ENCODE assay signal across 29 mouse cellular contexts in genomic region chr9:72226536-72226935, GRCm38 (mm10). TPM values are rescaled to one million over a fixed set of nuclear protein-coding genes. Genes with fewer than 3 reads are reported as not detected.
DNase-seq lines count a peak whose midpoint lies in the region; ATAC-seq and TF ChIP-seq lines count a peak whose summit lies in the region.
"Had no signal": no experiment of that assay in that cellular context is flagged by ENCODE, and none has a peak within 500 bp of the region (broad histone marks: within the 10 kb centered on the region; RNA-seq: fewer than 3 reads in every experiment).

No protein-coding gene starts in this region.

- no peak overlapping the region for H3K4me3 ChIP-seq in gastrocnemius, adult 2 months
- no peak overlapping the region for H3K4me3 ChIP-seq in lung, embryonic 14.5 days (ENCODE audit: low read depth, low read length)
- H3K4me3 ChIP-seq in lung, postnatal 0 days (ENCODE audit: low read depth, low read length): no peak overlapping the region
- no peak overlapping the region for H3K4me3 ChIP-seq in forebrain, embryonic 10.5 days
- H3K4me3 ChIP-seq: embryonic facial prominence, embryonic 12.5 days; erythroblast, embryonic 14.5 days; heart, embryonic 10.5 days; heart, embryonic 13.5 days had no signal

- no peaks in the 10 kb centered on the region for H3K4me1 ChIP-seq in lung, embryonic 14.5 days (ENCODE audit: insufficient read depth)
- H3K4me1 ChIP-seq in lung, postnatal 0 days (ENCODE audit: insufficient read depth, low read depth, low read length): no peaks in the 10 kb centered on the region
- H3K4me1 ChIP-seq in forebrain, embryonic 10.5 days: no peaks in the 10 kb centered on the region
- H3K4me1 ChIP-seq: embryonic facial prominence, embryonic 12.5 days; heart, embryonic 10.5 days; heart, embryonic 13.5 days had no signal

- no peaks in the 10 kb centered on the region for H3K27me3 ChIP-seq in lung, embryonic 14.5 days (ENCODE audit: insufficient read depth, low read length)
- no peaks in the 10 kb centered on the region for H3K27me3 ChIP-seq in lung, postnatal 0 days (replicated peaks; ENCODE audit: insufficient read depth, low read length)
- H3K27me3 ChIP-seq in forebrain, embryonic 10.5 days (ENCODE audit: poor library complexity, severe bottlenecking): no peaks in the 10 kb centered on the region
- H3K27me3 ChIP-seq: CH12.LX; embryonic facial prominence, embryonic 12.5 days; heart, embryonic 13.5 days; Patski had no signal

- H3K9me3 ChIP-seq in lung, embryonic 14.5 days (ENCODE audit: low read depth, low read length): no peaks in the 10 kb centered on the region; the same call in 1 of the 2 replicates
- no peaks in the 10 kb centered on the region for H3K9me3 ChIP-seq in lung, postnatal 0 days (ENCODE audit: low read length)
- peaks cover 6% of the 10 kb centered on the region; the same call in 1 of the 2 replicates for H3K9me3 ChIP-seq in forebrain, embryonic 10.5 days
- H3K9me3 ChIP-seq: embryonic facial prominence, embryonic 12.5 days had no signal

- no peak overlapping the region for H3K9ac ChIP-seq in lung, embryonic 14.5 days
- no peak overlapping the region for H3K9ac ChIP-seq in lung, postnatal 0 days (replicated peaks; ENCODE audit: low read depth)
- H3K9ac ChIP-seq: embryonic facial prominence, embryonic 12.5 days; forebrain, postnatal 0 days; heart, embryonic 13.5 days; hindbrain, embryonic 14.5 days had no signal

- DNase-seq in gastrocnemius, adult 2 months: no peak
- DNase-seq in gastrocnemius, adult 8-10 months (ENCODE audit: low spot score in 2 of 2): no peak
- no peak for DNase-seq in lung, embryonic 14.5 days
- no peak for DNase-seq in lung, postnatal 14 days
- peak; percentile 38 for DNase-seq in lung, postnatal 0 days (ENCODE audit: low spot score)
- DNase-seq in lung, postnatal 4 days: no peak
- DNase-seq in gonadal fat pad, adult 2 months (ENCODE audit: low read depth): peak; percentile 74
- no peak for DNase-seq in forebrain, embryonic 10.5 days (ENCODE audit: extremely low spot score, low spot score)
- DNase-seq: adrenal gland, postnatal 10 days; adrenal gland, postnatal 36 days; B cell, adult 2 months; cerebellum, adult 18-20 months; cerebellum, adult 9-10 months; cerebellum, postnatal 14 days; forebrain, postnatal 0 days; gastrocnemius, postnatal 10 days; gastrocnemius, postnatal 36 days; heart, adult 18-20 months; heart, postnatal 14 days; heart, postnatal 4 days had no signal

- no peak overlapping the region for H3K4me2 ChIP-seq in lung, embryonic 14.5 days
- H3K4me2 ChIP-seq in lung, postnatal 0 days (replicated peaks; ENCODE audit: low read depth, low read length): 0 out of 2 replicates have a peak overlapping the region, but pooled peaks have one; percentile 14
- H3K4me2 ChIP-seq: embryonic facial prominence, embryonic 12.5 days; heart, embryonic 13.5 days; hindbrain, embryonic 14.5 days had no signal

- TF ChIP-seq EP300 in lung, postnatal 0 days (IDR thresholded peaks at IDR 0.05): no peak

- TF ChIP-seq CTCF in gastrocnemius, adult 2 months (IDR thresholded peaks at IDR 0.05): no peak
- no peak for TF ChIP-seq CTCF in lung, embryonic 14.5 days (IDR thresholded peaks at IDR 0.05; ENCODE audit: low read depth)
- TF ChIP-seq CTCF in lung, postnatal 0 days (IDR thresholded peaks at IDR 0.05): no peak

- 70% methylated on average over 6 of the region's 6 CpGs for WGBS in lung, embryonic 14.5 days
- WGBS in lung, postnatal 0 days: 51% methylated on average over 6 of the region's 6 CpGs
- WGBS in forebrain, embryonic 10.5 days: 91% methylated on average over 6 of the region's 6 CpGs

- intact Hi-C loops in gastrocnemius, adult 2 months (cut with DNase I): no loop called here

- no peak for ATAC-seq in lung, embryonic 14.5 days (ENCODE audit: insufficient read depth)
- ATAC-seq in lung, postnatal 0 days: no peak
- ATAC-seq: forebrain, embryonic 14.5 days; forebrain, postnatal 0 days; Patski had no signal

- no peaks in the 10 kb centered on the region for H3K36me3 ChIP-seq in lung, embryonic 14.5 days (ENCODE audit: insufficient read depth)
- H3K36me3 ChIP-seq in lung, postnatal 0 days (ENCODE audit: insufficient read depth, low read length): no peaks in the 10 kb centered on the region
- no peaks in the 10 kb centered on the region for H3K36me3 ChIP-seq in forebrain, embryonic 10.5 days (replicated peaks)
- H3K36me3 ChIP-seq: embryonic facial prominence, embryonic 12.5 days; G1E; heart, embryonic 10.5 days; heart, embryonic 13.5 days had no signal

- H3K27ac ChIP-seq in gastrocnemius, adult 2 months: 0 out of 2 replicates have a peak overlapping the region, but pooled peaks have one; percentile 25
- H3K27ac ChIP-seq in lung, embryonic 14.5 days (ENCODE audit: low read depth): 0 out of 2 replicates have a peak overlapping the region, but pooled peaks have one; percentile 12
- no peak overlapping the region for H3K27ac ChIP-seq in lung, postnatal 0 days (ENCODE audit: low read length)
- no peak overlapping the region for H3K27ac ChIP-seq in forebrain, embryonic 10.5 days
- H3K27ac ChIP-seq: embryonic facial prominence, embryonic 12.5 days; heart, embryonic 10.5 days; heart, embryonic 13.5 days; hindbrain, embryonic 14.5 days had no signal

RNA-seq across cellular contexts. Expression of gene Zfp280d, which starts 48.1 kb away (rescaled TPM):
- 10 to 100 TPM; 18.3 to 19.5 TPM for total RNA-seq in gastrocnemius, adult 2 months (2021)
- 10 to 100 TPM; 16.5 to 21.0 (median 18.7) TPM for total RNA-seq in gastrocnemius, adult 8-10 months (2022)
- 47.5 and 51.8 TPM in 2 replicates for polyA plus RNA-seq in lung, embryonic 14.5 days (2014; fragmentation: Nextera tagmentation; extraction: Ambion mirVana)
- polyA plus RNA-seq in lung, postnatal 0 days (2015; fragmentation: Nextera tagmentation; extraction: Ambion mirVana): 19.1 and 19.6 TPM in 2 replicates
- polyA plus RNA-seq in gonadal fat pad, adult 2 months (2012; rRNA removed): 11.2 and 13.3 TPM in 2 replicates
- 47.7 and 53.0 TPM in 2 replicates for polyA plus RNA-seq in forebrain, embryonic 10.5 days (2016; fragmentation: Nextera tagmentation; extraction: Ambion mirVana)

Comparison
In these comparisons a context has a peak if more than half of its experiments do, and no peak if none do; other contexts are left out.
1. DNase-seq: peak in lung, postnatal 0 days (single experiment) and gonadal fat pad, adult 2 months (single experiment); none in gastrocnemius, adult 2 months (single experiment), gastrocnemius, adult 8-10 months (0 of 2), lung, embryonic 14.5 days (single experiment), lung, postnatal 14 days (single experiment), lung, postnatal 4 days (0 of 2) and forebrain, embryonic 10.5 days (single experiment).
2. H3K27ac ChIP-seq: peak in gastrocnemius, adult 2 months (single experiment) and lung, embryonic 14.5 days (single experiment); none in lung, postnatal 0 days (single experiment) and forebrain, embryonic 10.5 days (single experiment).